Mouse (Mus musculus): Measurements from ENCODE around the gene Xpo6.

DNA sequence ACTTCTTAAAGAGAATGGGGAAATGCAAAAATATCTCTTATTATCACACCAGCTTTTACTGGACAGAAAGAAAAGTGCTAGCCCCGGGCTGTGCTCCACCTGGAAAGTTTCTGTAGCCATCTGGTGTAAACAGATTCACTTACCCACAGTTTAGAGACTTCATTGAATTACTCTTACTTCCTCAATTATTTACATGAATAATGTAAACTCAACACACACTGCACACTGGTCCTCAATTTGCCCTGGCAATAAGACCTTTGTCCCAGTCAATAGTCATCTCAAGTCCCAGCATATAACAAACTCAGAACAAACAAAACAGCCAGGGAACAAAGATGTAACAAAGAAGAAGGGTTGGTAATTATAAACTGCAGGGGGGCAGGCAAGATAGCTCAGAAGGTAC lies 44.6 kb downstream of the Xpo6 start:
- TF ChIP-seq CTCF (IDR thresholded peaks at IDR 0.05; ENCODE audit: extremely low read depth, insufficient read depth, insufficient read length, insufficient replicate concordance), result no peak
- TF ChIP-seq POLR2A (IDR thresholded peaks at IDR 0.05; ENCODE audit: low read depth, low read length), result no peak

Data from spleen, adult 2 months (tissue).